Mouse (Mus musculus): ENCODE data around the gene Slc44a4.
"Not testable (repeated sequence)": the region's sequence is repeated elsewhere in the genome, so short reads cannot be mapped to it uniquely, and the experiment has no call there.

Gene Slc44a4

DNA sequence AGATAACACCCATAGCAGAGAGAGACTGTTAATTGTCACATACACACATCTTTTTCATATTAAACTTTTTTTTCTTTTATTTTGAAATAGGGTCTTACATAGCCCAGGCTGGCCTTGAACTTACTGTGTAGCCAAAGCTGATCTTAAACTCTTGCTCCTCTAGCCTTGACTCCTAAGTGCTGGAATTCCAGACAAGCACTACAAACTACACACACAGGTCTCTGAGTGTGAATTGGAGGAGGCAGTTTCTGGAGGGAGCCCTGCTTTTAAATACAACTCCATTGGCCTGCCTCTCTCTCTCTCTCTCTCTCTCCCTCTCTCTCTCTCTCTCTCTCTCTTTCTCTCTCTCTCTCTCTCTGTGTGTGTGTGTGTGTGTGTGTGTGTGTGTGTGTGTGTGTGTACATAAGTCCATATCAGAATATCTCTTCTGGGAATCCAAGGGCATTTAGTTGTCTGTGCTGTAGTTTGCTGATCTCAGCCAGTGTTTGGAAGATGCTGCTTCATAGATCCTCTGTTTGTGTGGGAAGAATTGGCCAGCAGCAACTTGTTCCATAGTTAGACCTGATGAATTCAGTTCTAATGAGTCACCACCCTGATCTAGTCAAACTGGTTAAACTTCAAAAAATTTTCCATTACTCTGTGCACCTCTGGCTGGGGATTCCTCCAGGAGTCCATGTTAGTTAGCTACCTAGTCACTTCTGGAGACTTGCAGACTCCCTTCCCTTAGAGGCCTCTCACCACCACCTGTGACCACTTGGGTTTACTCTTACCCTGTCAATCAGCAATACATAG is 46.6 kb downstream of the Slc44a4 start:
- peak; percentile 82 for DNase-seq (ENCODE audit: low read depth)

DNA sequence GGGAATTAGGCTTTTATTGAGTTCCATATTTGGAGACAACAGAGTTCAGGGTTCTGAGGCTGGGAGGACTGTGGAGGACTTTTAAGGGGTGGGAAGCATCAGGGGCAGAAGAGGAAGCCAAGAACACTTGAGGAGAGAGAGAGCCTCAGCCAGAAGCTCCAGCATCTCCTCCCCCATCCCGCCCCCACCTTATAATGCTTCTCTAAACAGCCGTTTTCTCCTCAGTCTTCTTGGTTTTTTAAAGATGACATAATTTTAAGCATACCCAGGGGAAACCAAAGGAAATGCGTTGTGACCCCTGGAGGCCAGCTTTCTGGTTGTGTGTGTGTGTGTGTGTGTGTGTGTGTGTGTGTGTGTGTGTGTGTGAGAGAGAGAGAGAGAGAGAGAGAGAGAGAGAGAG is 47.9 kb downstream of the Slc44a4 start:
- peak; percentile 84 for DNase-seq (ENCODE audit: low read depth)

DNA sequence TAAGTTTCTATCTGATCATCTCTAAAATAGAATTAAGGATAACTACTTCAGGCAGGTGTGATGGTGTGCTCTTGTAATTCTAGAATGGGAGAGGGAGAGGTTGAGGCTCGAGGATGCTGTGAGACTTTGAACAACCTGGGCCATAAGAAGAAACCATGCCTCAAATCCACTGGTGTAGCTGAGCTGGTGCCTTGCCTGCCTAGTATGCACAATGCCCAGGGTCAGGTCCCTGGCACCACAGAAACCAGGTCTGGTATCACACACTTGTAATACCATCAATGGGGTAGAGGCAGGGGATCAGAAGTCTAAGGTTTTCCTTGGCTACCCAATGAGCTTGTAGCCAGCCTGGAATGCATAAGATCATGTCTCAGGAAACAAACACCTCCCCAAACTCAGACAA is 48.6 kb downstream of the Slc44a4 start:
- DNase-seq (ENCODE audit: low read depth), result no peak

DNA sequence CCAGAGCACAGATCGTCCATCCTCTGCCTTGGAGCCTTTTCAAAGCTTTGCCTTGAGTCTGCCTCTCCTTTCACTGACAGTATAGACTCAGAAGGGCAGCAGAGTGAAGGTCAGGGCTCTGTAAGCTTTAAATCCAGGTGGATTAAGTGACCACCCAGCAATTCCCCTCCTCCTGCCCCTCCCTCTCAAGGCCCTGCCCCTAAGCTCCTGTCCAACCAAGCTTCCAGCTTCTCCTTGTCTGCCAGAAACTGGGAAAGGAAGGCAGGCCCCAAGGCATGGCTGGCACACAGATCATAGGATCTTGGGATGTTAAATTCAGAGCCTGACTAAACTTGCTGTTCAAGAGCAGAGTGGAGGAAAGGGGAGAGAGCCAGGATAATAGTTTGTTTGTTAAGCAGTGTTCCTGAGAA is 50.4 kb downstream of the Slc44a4 start:
- peak; percentile 82 for DNase-seq (ENCODE audit: low read depth)

DNA sequence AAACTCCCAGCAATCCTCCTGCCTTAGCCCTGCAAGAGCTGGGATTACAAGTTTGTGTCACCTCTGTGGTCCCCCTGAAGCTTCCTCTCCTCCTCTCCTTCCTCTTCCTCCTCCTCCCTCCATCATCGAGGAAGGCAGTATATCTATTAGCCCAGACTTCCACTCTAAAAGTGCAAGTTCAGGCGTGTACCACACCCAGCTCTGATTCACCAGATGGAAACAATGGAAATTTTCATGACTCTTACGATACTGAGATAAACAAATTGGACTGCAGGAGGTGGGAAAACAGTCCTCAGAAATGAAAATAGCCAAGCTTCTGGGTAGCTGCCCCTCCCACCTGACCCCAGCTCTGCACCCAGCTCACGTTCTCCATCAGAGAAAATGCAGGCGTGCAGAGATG is 51.4 kb downstream of the Slc44a4 start:
- peak; percentile 70 for DNase-seq (ENCODE audit: low read depth)

DNA sequence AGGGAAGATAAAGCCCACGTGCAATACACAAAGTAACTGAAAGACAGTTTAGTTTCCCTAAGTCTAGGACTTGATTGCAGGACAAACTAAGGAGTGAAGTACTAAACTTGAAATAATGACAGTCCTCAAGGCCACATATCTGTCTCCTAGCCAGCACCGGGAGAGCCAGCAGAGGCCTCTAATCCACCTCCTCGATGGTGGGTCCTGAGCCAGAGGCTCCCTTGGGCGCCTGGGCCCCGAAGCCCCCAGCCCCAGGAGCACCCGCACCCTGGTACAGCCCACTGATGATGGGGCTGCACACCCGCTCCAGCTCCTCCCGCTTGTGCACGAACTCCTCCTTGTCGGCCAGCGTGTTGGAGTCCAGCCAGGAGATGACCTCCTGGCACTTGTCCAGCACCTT is 55.6 kb downstream of the Slc44a4 start, which contains the start of gene Gm20481:
Gm20481 (plus strand) TSS at position 91 of the 400 bp plus-strand sequence.
- DNase-seq (ENCODE audit: low read depth), result not testable (repeated sequence)

DNA sequence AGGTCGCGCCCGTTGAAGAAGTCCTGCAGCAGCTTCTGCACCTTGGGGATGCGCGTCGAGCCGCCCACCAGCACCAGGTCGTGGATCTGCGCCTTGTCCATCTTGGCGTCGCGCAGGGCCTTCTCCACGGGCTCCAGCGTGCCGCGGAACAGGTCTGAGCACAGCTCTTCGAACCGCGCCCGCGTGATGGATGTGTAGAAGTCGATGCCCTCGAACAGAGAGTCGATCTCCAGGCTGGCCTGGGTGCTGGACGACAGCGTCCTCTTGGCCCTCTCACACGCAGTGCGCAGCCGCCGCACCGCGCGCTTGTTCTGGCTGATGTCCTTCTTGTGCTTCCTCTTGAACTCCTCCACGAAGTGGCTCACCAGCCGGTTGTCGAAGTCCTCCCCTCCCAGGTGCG is 56.6 kb downstream of the Slc44a4 start:
- not testable (repeated sequence) for DNase-seq (ENCODE audit: low read depth)

DNA sequence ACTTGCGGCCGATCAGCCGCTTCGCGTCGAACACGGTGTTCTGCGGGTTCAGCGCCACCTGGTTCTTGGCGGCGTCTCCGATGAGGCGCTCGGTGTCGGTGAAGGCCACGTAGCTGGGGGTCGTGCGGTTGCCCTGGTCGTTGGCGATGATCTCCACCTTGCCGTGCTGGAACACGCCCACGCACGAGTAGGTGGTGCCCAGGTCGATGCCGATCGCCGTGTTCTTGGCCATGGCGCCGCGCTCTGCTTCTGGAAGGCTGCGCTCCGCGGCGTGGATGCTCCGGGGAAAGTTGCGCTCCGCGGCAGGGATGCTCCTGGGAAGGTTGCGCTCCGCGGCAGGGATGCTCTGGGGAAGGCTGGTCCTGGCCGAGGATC is 57.4 kb downstream of the Slc44a4 start:
- DNase-seq (ENCODE audit: low read depth), result not testable (repeated sequence)

DNA sequence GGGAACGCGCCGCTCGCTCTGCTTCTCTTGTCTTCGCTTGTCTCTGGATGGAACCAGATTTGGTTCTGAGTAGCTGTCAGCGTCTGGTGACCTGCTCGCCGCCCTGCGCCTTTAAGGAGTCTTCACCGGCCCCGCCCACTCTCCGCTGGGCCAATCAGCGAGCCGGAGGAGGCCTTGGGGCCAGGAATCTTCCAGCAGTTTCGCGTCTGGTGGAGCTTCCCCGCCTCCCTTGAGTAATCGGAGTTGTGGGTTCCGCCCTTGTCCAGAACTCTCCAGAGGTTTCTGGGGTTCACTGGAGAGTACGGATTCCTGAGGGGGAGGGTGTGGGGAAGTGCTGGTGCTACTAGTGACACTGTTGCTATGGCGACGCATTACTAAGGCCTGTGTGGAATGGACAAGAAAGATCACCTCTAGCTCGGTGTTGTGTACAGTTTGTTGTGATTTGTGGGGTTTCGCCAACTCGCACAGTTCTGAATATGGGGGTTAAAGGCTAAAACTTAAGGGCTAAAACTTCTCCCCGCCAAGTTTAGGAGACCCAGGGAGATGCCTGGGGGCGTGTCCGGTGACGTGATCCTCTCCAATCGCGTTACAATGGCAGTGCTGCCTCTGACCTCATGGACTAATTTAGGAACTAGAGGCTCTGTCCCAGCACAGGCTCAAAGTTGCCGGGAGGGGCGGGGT is 57.9 kb downstream of the Slc44a4 start, which contains the start of the genes Hspa1a and Hspa1l:
Hspa1a (minus strand) TSS at position 88 of the 681 bp plus-strand sequence.
Hspa1l (plus strand) TSS at position 635 of the 681 bp plus-strand sequence.
- DNase-seq (ENCODE audit: low read depth), result not testable (repeated sequence)

DNA sequence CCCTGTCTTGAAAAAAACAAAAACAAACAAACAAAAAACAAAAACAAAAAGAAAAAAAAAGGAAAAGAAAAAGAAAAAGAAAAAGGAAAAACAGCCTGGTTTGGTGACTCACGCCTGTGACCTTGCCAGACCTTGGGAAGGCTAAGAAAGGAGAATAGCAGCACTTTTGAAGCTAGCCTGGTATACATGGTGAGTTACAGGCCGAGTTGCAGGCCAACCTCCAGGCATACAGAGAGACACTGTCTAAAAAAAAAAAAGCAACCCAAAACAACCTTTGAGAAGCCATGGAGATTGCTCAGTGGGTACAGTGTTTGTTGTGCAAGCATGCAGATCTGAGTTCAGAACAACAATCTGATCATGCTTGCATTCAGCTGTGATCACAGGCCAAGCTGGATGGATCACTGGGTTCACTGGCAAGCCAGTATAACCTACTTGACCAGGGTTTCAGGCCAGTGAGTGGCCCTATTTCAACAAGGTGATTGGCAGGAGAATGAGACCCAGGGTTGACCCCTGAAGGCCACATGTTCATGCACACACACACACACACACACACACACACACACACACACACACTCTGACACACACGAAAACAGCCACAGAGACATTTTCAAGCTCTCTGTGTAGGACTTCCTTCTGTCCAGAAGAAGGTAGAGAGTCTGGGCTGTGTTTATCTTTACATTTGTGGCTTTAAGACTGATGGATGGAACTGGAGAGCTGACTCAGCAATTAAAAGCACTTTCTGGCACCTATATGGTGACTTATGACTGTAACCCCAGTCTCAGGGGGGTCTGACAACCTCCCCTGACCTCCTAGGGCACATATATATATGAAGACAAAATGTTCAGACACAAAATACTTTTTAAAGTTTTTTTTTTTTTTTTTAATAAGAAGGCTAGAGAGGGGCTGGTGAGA is 61.6 kb downstream of the Slc44a4 start:
- DNase-seq (ENCODE audit: low read depth), result peak; percentile 61

DNA sequence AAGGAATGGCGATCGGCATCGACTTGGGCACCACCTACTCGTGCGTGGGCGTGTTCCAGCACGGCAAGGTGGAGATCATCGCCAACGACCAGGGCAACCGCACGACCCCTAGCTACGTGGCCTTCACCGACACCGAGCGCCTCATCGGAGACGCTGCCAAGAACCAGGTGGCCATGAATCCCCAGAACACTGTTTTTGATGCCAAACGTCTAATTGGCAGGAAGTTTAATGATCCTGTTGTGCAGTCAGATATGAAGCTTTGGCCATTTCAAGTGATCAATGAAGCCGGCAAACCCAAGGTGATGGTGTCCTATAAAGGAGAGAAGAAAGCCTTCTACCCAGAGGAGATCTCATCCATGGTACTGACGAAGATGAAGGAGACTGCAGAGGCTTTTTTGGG is 62.7 kb downstream of the Slc44a4 start:
- no peak for DNase-seq (ENCODE audit: low read depth)

DNA sequence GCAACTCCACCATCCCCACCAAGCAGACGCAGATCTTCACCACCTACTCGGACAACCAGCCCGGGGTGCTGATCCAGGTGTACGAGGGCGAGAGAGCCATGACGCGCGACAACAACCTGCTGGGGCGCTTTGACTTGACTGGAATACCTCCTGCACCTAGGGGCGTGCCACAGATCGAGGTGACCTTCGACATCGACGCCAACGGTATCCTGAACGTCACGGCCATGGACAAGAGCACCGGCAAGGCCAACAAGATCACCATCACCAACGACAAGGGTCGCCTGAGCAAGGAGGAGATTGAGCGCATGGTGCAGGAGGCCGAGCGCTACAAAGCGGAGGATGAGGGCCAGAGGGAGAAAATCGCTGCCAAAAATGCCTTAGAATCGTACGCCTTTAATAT is 64.0 kb downstream of the Slc44a4 start:
- no peak for DNase-seq (ENCODE audit: low read depth)

DNA sequence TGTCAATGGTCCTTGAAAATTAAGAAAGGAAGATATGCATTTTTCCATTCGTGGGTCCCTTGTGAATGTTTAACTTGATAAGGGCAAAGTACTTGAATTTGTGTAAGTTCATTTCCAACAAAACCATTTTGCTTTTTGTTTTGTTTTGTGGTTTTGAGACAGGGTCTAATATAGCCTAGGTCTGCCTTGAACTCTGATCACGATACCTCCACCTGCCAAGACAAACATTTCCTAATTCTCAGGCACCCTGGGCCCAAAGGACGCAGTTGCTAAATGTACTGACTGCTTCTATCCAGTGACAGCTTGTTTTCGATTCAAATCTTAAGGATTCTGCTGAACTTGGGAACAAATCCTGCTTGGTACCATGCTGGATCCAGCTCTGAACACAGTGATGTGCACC is 65.4 kb downstream of the Slc44a4 start:
- no peak for DNase-seq (ENCODE audit: low read depth)
